Mouse (Mus musculus) limb, embryonic 12.5 days (tissue): ENCODE measurements around the gene Ube2d3. TPM values are rescaled to one million over a fixed set of nuclear protein-coding genes. Genes with fewer than 3 reads are reported as not detected.

Experiments used
- ATAC-seq: fragments of 200-750 bp; cut with Nextera tagmentation; 2 replicates; pipeline ENCODE4 v1.8.0; 2017; ENCODE audit warnings: low read depth, moderate TSS enrichment; ENCODE audit not compliant: insufficient number of reproducible peaks, insufficient read depth, low FRiP score, low TSS enrichment
- H3K27ac ChIP-seq: fragments of 300-500 bp; sonication (generic); 2 replicates; pipeline ENCODE4 v1.5.1; 2016; ENCODE audit warnings: mild to moderate bottlenecking, moderate library complexity
- H3K27me3 ChIP-seq: fragments of 300-500 bp; sonication (generic); 2 replicates; pipeline ENCODE4 v1.6.1; 2016; ENCODE audit warnings: mild to moderate bottlenecking, moderate library complexity
- H3K36me3 ChIP-seq: fragments of 300-500 bp; sonication (generic); 2 replicates; pipeline ENCODE4 v1.6.1; 2016; ENCODE audit warnings: mild to moderate bottlenecking, moderate library complexity
- H3K4me1 ChIP-seq: fragments of 300-500 bp; sonication (generic); replicated peaks from 2 replicates; pipeline ENCODE4 v1.6.1; 2016
- H3K4me2 ChIP-seq: fragments of 300-500 bp; sonication (generic); 2 replicates; pipeline ENCODE4 v1.6.1; 2016; ENCODE audit warnings: mild to moderate bottlenecking, moderate library complexity
- H3K4me3 ChIP-seq: fragments of 300-500 bp; sonication (generic); replicated peaks from 2 replicates; pipeline ENCODE4 v1.5.1; 2016; ENCODE audit warnings: mild to moderate bottlenecking
- H3K9ac ChIP-seq: fragments of 300-500 bp; sonication (generic); replicated peaks from 2 replicates; pipeline ENCODE4 v1.6.1; 2016; ENCODE audit warnings: mild to moderate bottlenecking, moderate library complexity
- H3K9me3 ChIP-seq: fragments of 300-500 bp; sonication (generic); 2 replicates; pipeline ENCODE4 v1.6.1; 2016; ENCODE audit warnings: mild to moderate bottlenecking, moderate library complexity
- WGBS: fragments of 180-500 bp; shearing (Covaris S2); methylation state at CpG from one replicate; pipeline ENCODE4 v1.1.7; 2016; 5-methylcytosine and 5-hydroxymethylcytosine counted together
- polyA plus RNA-seq: library from polyadenylated mRNA; unstranded; fragments of >200 nt; fragmentation: Nextera tagmentation; extraction: Ambion mirVana; gene quantifications from 2 replicates; pipeline ENCODE4 v1.2.1, GENCODE M21; 2016

Gene Ube2d3
- polyA plus RNA-seq, 1 experiment from 2014 or later: 476 TPM

DNA sequence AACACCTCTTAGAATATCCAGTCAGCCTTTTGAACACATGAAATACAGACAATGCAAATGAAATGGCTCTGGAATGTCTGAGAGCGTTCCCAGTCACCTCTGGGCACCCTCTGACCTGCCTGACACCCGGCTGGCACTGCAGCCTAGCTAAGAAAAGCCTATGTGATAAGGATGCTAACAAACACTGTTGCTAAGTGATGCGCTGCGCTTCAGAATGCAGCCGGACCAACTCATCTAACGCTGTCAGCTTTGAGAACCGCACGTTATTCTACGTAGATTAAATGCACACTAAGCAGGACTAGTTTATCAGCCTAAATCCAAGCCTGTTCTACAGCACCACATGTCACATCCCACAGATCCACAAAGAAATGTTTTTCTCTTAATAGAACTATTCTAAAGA lies 26.1 kb upstream of the Ube2d3 start:
- no peak for ATAC-seq
- Histone ChIP-seq H3K9ac (no peak overlapping the region), H3K4me2 (no peak overlapping the region), H3K27me3 (no peaks in the 10 kb centered on the region), H3K4me1 (peaks cover 14% of the 10 kb centered on the region), H3K36me3 (peaks cover 36% of the 10 kb centered on the region), H3K27ac (no peak overlapping the region), H3K4me3 (no peak overlapping the region), H3K9me3 (peaks cover 4% of the 10 kb centered on the region; the same call in 1 of the 2 replicates)
- WGBS: 84% methylated on average over 9 of the region's 9 CpGs

- no peak for ATAC-seq
- Histone ChIP-seq H3K27ac (no peak overlapping the region), H3K4me2 (no peak overlapping the region), H3K4me3 (no peak overlapping the region), H3K36me3 (peaks cover 6% of the 10 kb centered on the region; the same call in 1 of the 2 replicates), H3K9ac (no peak overlapping the region), H3K4me1 (peaks cover 24% of the 10 kb centered on the region), H3K9me3 (no peaks in the 10 kb centered on the region), H3K27me3 (no peaks in the 10 kb centered on the region)
- 81% methylated on average over 3 of the region's 3 CpGs for WGBS
These were observed 20.7 kb upstream of the Ube2d3 start for GRCm38 (mm10) chr3:135417245-135417644.

DNA sequence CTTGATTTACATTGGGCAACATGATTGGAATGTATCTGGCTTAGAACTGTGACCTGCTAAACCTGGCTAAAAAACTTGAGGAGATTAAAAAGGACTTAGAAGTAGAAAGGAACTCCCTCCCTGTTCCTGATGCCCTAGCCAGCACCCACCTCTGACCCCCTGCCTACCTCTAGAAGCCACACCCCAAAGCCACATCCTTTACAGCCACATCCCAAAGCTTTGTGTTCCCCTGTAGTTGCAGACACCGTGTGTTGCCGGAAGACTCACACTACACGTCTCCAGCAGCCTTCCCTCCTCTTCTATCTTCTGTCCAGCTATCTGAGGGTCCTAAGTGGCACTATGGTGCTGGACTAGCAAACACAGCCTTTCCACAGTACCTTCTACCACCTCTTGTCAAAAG lies 20.1 kb upstream of the Ube2d3 start:
- H3K4me2 ChIP-seq: no peak overlapping the region
- H3K27ac ChIP-seq: no peak overlapping the region
- H3K9ac ChIP-seq: no peak overlapping the region
- no peak for ATAC-seq
- H3K27me3 ChIP-seq: no peaks in the 10 kb centered on the region
- H3K4me3 ChIP-seq: no peak overlapping the region
- peaks cover 6% of the 10 kb centered on the region; the same call in 1 of the 2 replicates for H3K36me3 ChIP-seq
- H3K4me1 ChIP-seq: peaks cover 26% of the 10 kb centered on the region
- H3K9me3 ChIP-seq: no peaks in the 10 kb centered on the region
- 88% methylated on average over 3 of the region's 3 CpGs for WGBS

DNA sequence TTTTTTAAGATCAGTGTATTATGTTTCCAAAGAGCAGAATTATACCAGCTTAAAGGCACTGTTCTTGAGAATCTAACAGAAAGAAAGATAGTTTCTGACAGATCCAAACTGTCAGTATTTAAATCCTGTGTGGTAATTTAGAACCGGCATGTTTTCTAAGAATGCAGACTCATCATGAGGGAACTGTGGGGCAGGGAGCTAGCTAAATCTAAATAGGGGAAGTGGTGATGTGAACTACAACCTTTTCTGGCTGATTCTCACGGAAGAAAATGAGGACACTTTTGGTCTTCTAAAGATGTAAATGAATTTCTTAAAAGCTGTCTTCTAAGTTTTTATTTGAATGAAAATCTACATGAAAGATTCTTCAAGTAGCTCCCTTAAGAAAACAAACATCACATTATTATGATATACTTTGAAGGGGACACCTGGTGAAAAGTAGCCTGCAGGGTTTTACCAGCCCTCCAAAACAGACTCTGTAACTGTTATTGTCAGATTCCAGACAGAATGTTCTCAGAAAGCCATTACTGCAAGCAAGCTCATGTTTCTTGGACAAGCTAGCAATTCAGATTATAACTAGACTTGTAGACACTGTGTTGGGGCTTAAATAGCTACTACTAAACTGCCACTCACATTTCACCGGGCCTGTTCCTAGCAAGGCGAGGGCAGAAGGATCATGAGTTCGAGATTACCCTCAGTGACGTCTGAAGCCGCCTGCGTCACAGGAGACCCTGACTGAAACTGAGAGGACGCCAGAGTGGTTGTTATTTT lies 17.2 kb upstream of the Ube2d3 start:
- Histone ChIP-seq H3K36me3 (peaks cover 6% of the 10 kb centered on the region; the same call in 1 of the 2 replicates), H3K4me1 (peaks cover 17% of the 10 kb centered on the region), H3K9ac (no peak overlapping the region; the same call in 1 of the 2 replicates), H3K9me3 (no peaks in the 10 kb centered on the region), H3K4me3 (no peak overlapping the region), H3K27me3 (no peaks in the 10 kb centered on the region), H3K27ac (no peak overlapping the region), H3K4me2 (no peak overlapping the region)
- ATAC-seq: no peak
- 81% methylated on average over 9 of the region's 9 CpGs for WGBS

DNA sequence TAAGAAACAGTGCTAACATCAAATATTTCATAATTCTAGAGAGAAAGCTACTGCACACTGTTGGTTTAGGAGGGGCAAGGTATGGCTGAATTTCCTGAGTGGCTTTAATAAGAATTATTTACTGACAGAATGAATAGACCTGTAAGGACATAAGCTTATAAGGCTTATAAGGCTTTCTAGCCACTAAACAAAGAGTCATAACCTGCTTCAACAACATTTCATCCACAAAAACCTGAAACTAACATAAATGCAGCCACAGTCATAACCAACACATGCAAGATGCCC lies 16.7 kb upstream of the Ube2d3 start:
- Histone ChIP-seq H3K4me3 (no peak overlapping the region), H3K36me3 (peaks cover 4% of the 10 kb centered on the region; the same call in 1 of the 2 replicates), H3K9me3 (no peaks in the 10 kb centered on the region), H3K9ac (no peak overlapping the region), H3K4me1 (peaks cover 17% of the 10 kb centered on the region), H3K4me2 (no peak overlapping the region), H3K27me3 (no peaks in the 10 kb centered on the region), H3K27ac (no peak overlapping the region)
- ATAC-seq: no peak

DNA sequence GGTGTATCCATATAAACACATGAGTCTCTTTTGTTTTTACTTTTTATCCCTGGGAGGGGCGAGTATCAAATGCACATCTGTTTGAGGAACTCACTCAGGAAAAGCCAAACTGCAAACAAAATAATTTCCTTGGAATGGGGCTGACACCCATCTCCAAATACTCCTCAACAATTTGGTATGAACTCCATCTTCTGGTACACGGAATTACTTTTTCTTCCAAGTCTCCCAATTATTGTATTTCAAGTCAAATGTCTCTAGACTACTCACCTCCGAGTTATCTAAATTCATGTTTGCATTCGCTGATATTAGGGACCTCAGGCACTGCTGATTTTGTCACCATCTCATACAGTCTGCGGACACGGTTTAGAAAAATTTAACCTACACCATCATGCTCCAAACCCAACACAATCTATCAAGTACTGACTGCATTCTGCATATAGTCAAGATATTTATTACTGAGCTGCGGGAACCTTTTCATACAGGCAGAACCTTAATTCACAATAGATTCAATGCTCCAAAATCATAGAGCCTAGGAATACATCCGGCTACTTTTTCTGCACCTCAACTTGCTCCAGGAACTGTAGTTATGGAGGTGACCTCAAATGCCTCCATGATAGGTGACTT lies 15.6 kb upstream of the Ube2d3 start:
- H3K4me2 ChIP-seq: peak overlapping the region; percentile 79
- 30% methylated on average over 8 of the region's 8 CpGs for WGBS
- peak overlapping the region; percentile 86 for H3K9ac ChIP-seq
- no peaks in the 10 kb centered on the region for H3K27me3 ChIP-seq
- ATAC-seq: no peak
- H3K9me3 ChIP-seq: no peaks in the 10 kb centered on the region
- H3K4me3 ChIP-seq: peak overlapping the region; percentile 74
- H3K36me3 ChIP-seq: no peaks in the 10 kb centered on the region
- peak overlapping the region; percentile 96 for H3K27ac ChIP-seq
- peaks cover 17% of the 10 kb centered on the region for H3K4me1 ChIP-seq

DNA sequence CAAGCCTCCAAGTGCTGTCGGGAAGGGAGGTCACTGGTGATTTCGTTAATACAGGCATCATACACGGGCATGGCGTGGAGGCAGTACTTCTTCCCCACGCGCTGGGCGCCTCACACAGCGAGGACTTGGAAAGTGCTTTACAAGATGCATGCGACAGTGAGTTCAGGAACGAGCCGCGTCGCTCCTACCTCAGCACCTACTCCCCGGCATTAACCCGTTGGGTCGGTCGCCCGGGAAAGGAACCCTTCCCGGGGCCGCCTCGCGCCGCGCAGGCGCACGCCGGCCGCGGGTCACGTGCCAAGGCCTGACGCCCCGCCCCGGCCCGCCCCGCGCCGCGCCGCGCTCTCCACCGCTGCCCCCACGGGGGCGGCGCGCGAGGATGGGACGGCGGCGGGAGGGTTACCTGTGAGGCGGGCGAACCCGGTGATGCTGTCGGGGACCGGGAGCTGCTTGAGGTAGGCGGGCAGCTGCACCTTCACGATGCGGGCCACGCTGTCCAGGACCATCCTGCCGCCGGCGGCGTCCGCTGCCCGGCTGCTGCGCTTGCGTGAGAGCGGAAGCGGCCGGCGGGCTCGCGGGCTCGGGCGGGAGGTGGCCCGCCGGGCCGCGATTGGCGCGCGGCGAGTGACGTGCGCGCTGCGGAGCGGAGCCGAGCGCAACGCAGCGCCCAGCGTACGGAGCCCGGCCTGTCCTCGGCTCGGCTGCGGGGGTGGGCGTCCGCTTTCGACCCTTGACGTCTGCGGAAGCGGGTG lies 14.9 kb upstream of the Ube2d3 start:
- under 1% methylated on average over 103 of the region's 103 CpGs for WGBS
- Histone ChIP-seq H3K4me3 (peak overlapping the region; percentile 74), H3K27me3 (no peaks in the 10 kb centered on the region), H3K27ac (peak overlapping the region; percentile 96), H3K9ac (peak overlapping the region; percentile 86), H3K4me2 (peak overlapping the region; percentile 79), H3K36me3 (0 out of 2 replicates have a peak, but pooled peaks cover 3% of the 10 kb centered on the region), H3K4me1 (peaks cover 17% of the 10 kb centered on the region), H3K9me3 (no peaks in the 10 kb centered on the region)
- ATAC-seq: peak; percentile 97

DNA sequence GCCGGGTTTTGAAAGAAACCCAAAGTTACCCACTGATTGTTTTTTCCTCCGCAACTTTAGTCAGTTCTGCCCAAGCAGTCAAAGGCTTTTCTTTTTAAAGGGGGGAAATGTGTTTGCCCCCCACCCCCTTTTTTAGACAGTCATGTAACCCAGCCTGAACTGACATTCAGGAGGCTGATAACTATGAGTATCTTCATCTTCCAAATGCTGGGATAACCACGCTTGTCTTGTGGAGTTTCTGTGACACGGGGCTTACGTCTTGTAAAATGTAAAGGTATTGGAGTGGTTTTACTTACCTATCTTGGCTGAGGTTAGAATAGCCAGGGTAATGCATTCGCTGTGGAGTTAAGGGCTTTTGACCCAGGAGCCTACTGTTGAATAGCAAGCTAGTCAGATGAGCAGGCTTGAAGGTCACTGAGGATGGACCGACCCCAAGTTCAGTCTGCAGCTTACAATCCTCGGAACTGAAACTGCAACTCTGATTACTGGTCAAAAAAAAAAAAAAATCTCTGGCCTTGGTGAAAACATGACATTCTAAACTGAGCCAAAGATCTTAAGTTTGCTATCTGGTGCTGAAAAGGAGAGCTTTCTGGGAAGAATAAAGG lies 14.2 kb upstream of the Ube2d3 start, which contains the start of gene Cisd2:
Gene Cisd2 (minus strand): TSS at position 318 of the 605 bp plus-strand sequence.
- H3K4me1 ChIP-seq: peaks cover 17% of the 10 kb centered on the region

GRCm38 (mm10) chr3:135436901-135437616 lies 890 bp upstream of the Ube2d3 start:
- Histone ChIP-seq H3K36me3 (peaks cover 4% of the 10 kb centered on the region; the same call in 1 of the 2 replicates), H3K27ac (peak overlapping the region; percentile 100), H3K27me3 (no peaks in the 10 kb centered on the region), H3K9ac (peak overlapping the region; percentile 63), H3K4me2 (peak overlapping the region; percentile 58), H3K9me3 (no peaks in the 10 kb centered on the region), H3K4me1 (peaks cover 14% of the 10 kb centered on the region), H3K4me3 (peak overlapping the region; percentile 98)
- ATAC-seq: no peak
- 44% methylated on average over 14 of the region's 14 CpGs for WGBS

More for the DNA sequence above, 14.2 kb upstream of the Ube2d3 start, which contains the start of gene Cisd2:
- H3K27me3 ChIP-seq: no peaks in the 10 kb centered on the region
- H3K9me3 ChIP-seq: no peaks in the 10 kb centered on the region
- peak within 1 kb of the TSS; percentile 74 for H3K4me3 ChIP-seq
- 0 out of 2 replicates have a peak, but pooled peaks cover 6% of the 10 kb centered on the region for H3K36me3 ChIP-seq
- ATAC-seq: peak; percentile 39
- 2% methylated on average over 8 of the region's 8 CpGs for WGBS
- H3K4me2 ChIP-seq: peak within 1 kb of the TSS; percentile 79
- peak within 1 kb of the TSS; percentile 86 for H3K9ac ChIP-seq
- H3K27ac ChIP-seq: peak within 1 kb of the TSS; percentile 96

GRCm38 (mm10) chr3:135438531-135438912 lies 573 bp downstream of the Ube2d3 start:
- Histone ChIP-seq H3K9ac (peak overlapping the region; percentile 96), H3K4me1 (peaks cover 21% of the 10 kb centered on the region), H3K27me3 (no peaks in the 10 kb centered on the region), H3K4me2 (peak overlapping the region; percentile 97), H3K4me3 (peak overlapping the region; percentile 98), H3K9me3 (no peaks in the 10 kb centered on the region), H3K36me3 (peaks cover 11% of the 10 kb centered on the region), H3K27ac (peak overlapping the region; percentile 100)
- WGBS: under 1% methylated on average over 36 of the region's 50 CpGs
- ATAC-seq: peak; percentile 80
